Mouse (Mus musculus) G1E-ER4 (cell line): ENCODE measurements at regions not wholly inside any gene's neighbourhood (a gene's known extent, or its start where the extent isn't known, plus 50 kb on each side); places are given as distances from the start of the nearest gene placed in this dataset.

Experiments used
- GATA1 ChIP-seq: IDR thresholded peaks from one replicate; pipeline ENCODE4 v1.8.0; 2012; ENCODE audit warnings: low read length, inconsistent platforms

- no peak for TF ChIP-seq GATA1
Observed at GRCm38 (mm10) chrX:41983346-41983745, 62.9 kb upstream of the Thoc2 start.

DNA sequence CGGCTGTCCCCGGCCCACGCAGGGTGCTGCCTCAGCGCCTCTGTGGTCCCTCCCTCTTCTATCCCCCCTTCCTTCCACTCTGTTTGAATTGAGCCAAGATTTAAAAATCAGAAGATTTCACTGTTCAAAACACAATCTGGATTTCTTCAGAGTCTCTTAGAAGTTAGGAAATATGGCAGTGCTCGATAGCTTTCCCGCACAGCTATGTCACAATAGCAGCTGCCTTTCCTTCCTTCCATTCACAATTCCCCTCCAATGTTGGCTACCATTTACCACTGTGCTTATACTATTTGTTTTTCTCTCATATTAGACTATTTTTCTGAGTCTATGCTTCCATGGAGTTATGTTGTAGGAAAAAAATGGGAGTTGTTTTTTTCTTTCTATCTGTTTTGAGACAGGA is 63.7 kb upstream of the Xiap start:
- TF ChIP-seq GATA1 = no peak

GRCm38 (mm10) chrX:42000622-42001171 is 58.8 kb upstream of the Xiap start:
- TF ChIP-seq GATA1 = peak; percentile 46
